Mouse (Mus musculus): ENCODE results near the gene Tmem126b. TPM values are rescaled to one million over a fixed set of nuclear protein-coding genes. Genes with fewer than 3 reads are reported as not detected.

Gene Tmem126b
- polyA plus RNA-seq (2016; fragmentation: Nextera tagmentation; extraction: Ambion mirVana), result 38.3 and 39.0 TPM in 2 replicates

DNA sequence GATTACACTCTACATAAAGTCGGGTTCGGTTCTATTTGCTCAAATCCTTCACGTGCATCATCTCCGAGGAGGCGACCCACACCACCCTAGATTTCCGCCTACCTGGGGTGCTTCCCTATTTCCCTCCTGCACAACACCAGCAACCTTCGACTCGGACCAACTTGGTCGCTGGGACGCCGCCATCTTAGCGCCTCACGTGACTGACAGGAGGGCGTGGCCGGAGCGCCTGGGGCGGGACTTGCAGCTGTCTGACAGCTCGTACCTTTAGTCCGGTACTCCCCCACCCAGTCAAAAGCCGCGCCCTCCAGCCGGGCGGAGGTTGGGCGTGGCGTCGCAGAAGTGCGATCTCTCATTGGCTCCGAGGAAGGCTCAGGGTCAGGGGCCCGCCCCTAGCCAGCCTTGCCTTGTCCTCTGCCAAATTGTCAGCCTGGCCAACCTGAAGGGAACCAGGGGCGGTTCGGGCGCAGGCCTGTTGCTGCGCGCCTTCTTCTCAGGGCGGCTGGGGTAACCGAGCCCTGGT, at the start of gene Tmem126b:
Gene Tmem126b (minus strand): TSS at position 209 of the 520 bp plus-strand sequence.
- H3K9me3 ChIP-seq, result no peaks in the 10 kb centered on the region
- peaks cover 20% of the 10 kb centered on the region for H3K4me1 ChIP-seq (replicated peaks)
- peaks cover 9% of the 10 kb centered on the region; the same call in 1 of the 2 replicates for H3K27me3 ChIP-seq (ENCODE audit: insufficient read depth, poor library complexity, severe bottlenecking)
- under 1% methylated on average over 36 of the region's 36 CpGs for WGBS
- DNase-seq (ENCODE audit: low spot score), result peak; percentile 99
- H3K4me3 ChIP-seq, result peak within 1 kb of the TSS; percentile 75
- peak within 1 kb of the TSS; percentile 87 for H3K27ac ChIP-seq
- H3K36me3 ChIP-seq, result no peaks in the 10 kb centered on the region

DNA sequence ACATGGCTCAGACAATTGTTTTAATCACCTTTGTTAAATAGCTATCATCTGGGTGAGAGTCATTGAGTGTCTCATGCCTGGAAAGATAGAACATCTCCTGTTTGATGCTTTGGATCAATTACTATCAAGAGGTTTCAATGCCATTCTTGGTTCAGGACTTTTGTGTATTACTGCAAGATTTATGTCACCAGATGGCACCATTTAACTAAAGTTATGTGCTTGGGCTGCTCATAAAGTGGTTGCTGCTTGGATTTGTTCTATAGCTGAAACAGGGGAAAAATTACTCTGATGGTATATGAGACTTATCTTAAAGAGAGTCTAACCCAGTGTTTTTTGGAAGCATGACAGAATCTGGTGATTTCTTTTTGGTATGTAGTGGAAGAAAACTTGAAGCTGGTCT, 36.5 kb upstream of the Tmem126b start:
- DNase-seq (ENCODE audit: low spot score), result no peak

DNA sequence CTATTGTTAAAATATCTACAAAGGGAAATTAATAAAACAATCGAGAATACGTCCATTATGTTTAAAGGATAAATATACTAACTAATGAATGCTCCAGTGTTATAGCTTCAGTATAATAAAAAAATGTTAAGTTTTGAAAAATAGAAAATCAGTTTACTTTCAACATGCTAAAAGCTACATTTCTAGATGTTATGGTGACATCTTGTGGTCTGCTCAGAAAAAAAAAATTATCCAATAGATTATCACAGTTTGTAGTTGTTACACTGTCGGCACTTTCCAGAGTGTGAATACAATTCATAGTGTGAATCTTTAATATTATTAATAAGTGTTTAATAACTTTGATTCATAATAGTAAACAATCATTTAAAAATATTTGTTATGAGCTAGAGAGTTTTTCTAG, 32.3 kb upstream of the Tmem126b start:
- Histone ChIP-seq H3K27ac (no peak overlapping the region), H3K9me3 (no peaks in the 10 kb centered on the region), H3K4me3 (no peak overlapping the region), H3K36me3 (no peaks in the 10 kb centered on the region), H3K27me3 (ENCODE audit: insufficient read depth, poor library complexity, severe bottlenecking) (no peaks in the 10 kb centered on the region), H3K4me1 (replicated peaks) (no peaks in the 10 kb centered on the region)
- DNase-seq (ENCODE audit: low spot score), result no peak
- 84% methylated on average over 3 of the region's 3 CpGs for WGBS

More for the DNA sequence above, 36.5 kb upstream of the Tmem126b start:
- no peaks in the 10 kb centered on the region for H3K36me3 ChIP-seq
- no peak overlapping the region for H3K27ac ChIP-seq
- no peaks in the 10 kb centered on the region for H3K4me1 ChIP-seq (replicated peaks)
- H3K4me3 ChIP-seq, result no peak overlapping the region
- H3K27me3 ChIP-seq (ENCODE audit: insufficient read depth, poor library complexity, severe bottlenecking), result no peaks in the 10 kb centered on the region
- no peaks in the 10 kb centered on the region for H3K9me3 ChIP-seq

DNA sequence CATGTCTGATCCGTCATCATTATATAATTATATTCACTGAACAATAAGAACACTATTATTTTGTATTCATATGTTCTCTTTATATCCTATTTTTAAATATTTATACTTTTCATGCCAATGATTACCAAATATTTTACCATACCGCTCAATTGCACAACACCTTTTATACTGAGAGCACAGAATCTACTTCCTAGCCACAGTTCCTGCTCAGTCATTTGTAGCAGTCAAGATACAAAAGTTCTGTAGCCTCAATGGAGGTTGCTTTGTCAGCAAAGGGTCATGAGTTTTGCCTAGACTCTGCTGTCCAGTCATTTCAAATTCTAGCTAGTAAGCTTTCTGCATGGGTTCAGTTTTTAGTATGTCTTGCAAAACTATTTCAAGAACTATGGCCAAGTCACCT, 6.8 kb upstream of the Tmem126b start:
- Histone ChIP-seq H3K4me1 (replicated peaks) (no peaks in the 10 kb centered on the region), H3K36me3 (no peaks in the 10 kb centered on the region), H3K27me3 (ENCODE audit: insufficient read depth, poor library complexity, severe bottlenecking) (peaks cover 6% of the 10 kb centered on the region; the same call in 1 of the 2 replicates), H3K4me3 (no peak overlapping the region), H3K27ac (no peak overlapping the region), H3K9me3 (no peaks in the 10 kb centered on the region)
- DNase-seq (ENCODE audit: low spot score), result no peak
- WGBS, result 89% methylated on average over 2 of the region's 2 CpGs

DNA sequence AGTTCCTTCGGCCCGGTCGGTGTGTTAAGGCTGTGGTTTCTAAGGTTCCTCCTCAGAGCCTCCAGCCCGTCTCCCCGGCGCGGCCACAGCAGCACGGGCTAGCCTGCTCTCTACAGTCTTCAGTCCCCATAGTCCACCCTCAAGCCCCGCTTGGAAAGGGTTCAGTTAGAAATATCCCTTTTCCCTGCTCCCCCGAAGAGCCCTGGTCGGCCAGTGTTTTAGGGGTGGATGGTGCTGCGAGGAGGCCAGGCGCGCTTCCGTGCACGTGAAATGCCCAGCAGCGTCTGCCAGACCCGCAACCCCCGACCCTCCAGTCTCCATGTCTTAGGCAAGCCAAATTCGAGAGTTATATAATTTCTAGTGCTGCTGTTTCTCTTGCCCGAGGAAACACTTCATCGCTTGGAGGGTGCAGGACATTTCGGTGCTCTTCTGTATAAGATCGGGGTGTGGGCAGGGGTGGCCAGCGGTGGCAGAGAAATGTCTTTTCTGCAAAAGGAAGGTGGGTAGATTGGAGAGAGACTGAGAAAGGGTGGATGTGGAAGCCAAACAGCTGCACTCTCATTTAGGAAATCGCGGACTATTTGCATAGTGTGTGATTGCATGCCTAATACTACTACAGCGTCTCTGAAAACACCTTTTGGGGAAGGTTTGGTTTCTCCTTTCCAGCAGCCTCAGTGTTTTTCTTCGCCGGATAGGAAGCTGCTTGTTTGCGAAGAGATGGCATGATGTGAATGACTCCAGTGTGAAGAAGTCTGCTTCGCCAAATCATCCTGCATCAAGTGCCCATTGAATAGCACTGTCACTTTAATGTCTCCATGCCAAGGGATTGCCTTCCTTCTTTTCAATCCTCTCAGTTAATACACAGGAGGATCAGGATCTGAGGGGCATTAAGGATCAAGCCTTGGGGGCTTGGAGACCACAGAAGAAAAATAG, 778 bp upstream of the Tmem126b start, which contains the start of gene Dlg2:
Gene Dlg2 (plus strand): TSS at position 360 of the 933 bp plus-strand sequence.
- under 1% methylated on average over 32 of the region's 32 CpGs for WGBS
- Histone ChIP-seq H3K27me3 (ENCODE audit: insufficient read depth, poor library complexity, severe bottlenecking) (peaks cover 9% of the 10 kb centered on the region; the same call in 1 of the 2 replicates), H3K9me3 (no peaks in the 10 kb centered on the region), H3K36me3 (no peaks in the 10 kb centered on the region), H3K4me1 (replicated peaks) (peaks cover 20% of the 10 kb centered on the region), H3K4me3 (peak within 1 kb of the TSS; percentile 75), H3K27ac (peak within 1 kb of the TSS; percentile 87)
- no peak for DNase-seq (ENCODE audit: low spot score)

DNA sequence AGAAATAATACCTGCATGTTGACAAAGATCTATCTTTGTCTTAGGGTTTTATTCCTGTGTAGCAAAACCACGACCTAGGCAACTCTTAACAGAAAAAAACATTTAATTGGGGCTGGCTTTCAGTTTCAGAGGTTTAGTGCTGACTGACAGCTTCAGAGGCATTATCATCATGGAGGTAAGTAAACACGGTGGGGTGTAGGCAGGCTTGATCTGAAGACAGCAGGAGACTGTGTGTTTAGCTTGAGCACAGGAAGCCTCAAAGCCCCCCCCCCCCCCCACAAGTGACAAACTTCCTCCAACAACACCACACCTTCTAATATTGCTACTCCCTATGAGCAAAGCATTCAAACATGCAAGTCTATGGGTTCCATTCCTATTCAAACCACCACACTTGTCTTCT, 2.3 kb downstream of the Tmem126b start:
- 71% methylated on average over 2 of the region's 2 CpGs for WGBS
- H3K27me3 ChIP-seq (ENCODE audit: insufficient read depth, poor library complexity, severe bottlenecking), result peaks cover 9% of the 10 kb centered on the region; the same call in 1 of the 2 replicates
- no peak overlapping the region for H3K4me3 ChIP-seq
- DNase-seq (ENCODE audit: low spot score), result no peak
- no peaks in the 10 kb centered on the region for H3K9me3 ChIP-seq
- H3K4me1 ChIP-seq (replicated peaks), result peaks cover 20% of the 10 kb centered on the region
- H3K36me3 ChIP-seq, result peaks cover 18% of the 10 kb centered on the region
- no peak overlapping the region for H3K27ac ChIP-seq

DNA sequence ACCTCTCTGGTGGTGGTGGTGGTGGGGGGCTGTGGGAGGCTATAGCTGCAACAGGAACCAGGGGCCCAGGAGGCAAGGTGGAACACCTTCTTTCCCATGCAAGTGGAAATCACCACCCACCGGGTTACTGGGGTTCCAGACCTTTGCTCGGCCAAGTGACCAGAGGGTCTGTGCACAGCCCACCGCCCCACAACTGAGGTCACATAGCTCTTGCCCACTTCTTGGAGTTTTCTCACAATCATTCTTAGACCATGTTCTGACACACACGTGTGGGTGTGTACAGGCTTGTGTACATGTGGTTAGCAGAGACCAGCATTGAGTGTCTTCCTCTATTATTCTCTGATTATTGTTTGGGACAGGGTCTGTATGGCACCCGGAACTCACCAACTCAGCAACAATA, 14.4 kb downstream of the Tmem126b start:
- DNase-seq (ENCODE audit: low spot score), result no peak
- Histone ChIP-seq H3K27me3 (ENCODE audit: insufficient read depth, poor library complexity, severe bottlenecking) (no peaks in the 10 kb centered on the region), H3K4me3 (no peak overlapping the region), H3K4me1 (replicated peaks) (peaks cover 13% of the 10 kb centered on the region; the same call in 1 of the 2 replicates), H3K9me3 (no peaks in the 10 kb centered on the region), H3K36me3 (no peaks in the 10 kb centered on the region), H3K27ac (no peak overlapping the region)
- 90% methylated on average over 5 of the region's 5 CpGs for WGBS

DNA sequence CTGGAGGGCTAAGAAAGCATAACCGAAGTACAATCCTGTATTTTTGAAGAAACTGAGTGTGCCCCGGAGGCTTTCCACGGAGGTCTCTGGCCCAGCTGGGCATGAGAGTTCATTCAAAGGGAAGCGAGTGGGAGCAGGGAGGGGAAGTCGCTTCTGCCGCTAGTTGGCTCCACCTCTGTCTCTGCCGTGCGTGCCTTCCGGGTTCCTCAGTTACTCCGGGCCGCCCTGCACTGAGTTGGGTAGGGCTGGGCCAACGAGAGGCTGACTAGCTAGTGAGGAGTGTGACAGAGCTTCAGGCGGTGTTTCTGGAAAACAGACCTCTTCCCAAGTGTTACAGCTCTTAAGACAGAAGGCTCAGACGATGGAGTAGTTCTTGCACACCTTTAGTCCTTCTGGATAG, 14.9 kb downstream of the Tmem126b start:
- Histone ChIP-seq H3K36me3 (no peaks in the 10 kb centered on the region), H3K9me3 (no peaks in the 10 kb centered on the region), H3K4me3 (0 out of 2 replicates have a peak overlapping the region, but pooled peaks have one; percentile 9), H3K4me1 (replicated peaks) (peaks cover 18% of the 10 kb centered on the region), H3K27ac (no peak overlapping the region), H3K27me3 (ENCODE audit: insufficient read depth, poor library complexity, severe bottlenecking) (no peaks in the 10 kb centered on the region)
- 22% methylated on average over 14 of the region's 14 CpGs for WGBS
- DNase-seq (ENCODE audit: low spot score), result peak; percentile 35

DNA sequence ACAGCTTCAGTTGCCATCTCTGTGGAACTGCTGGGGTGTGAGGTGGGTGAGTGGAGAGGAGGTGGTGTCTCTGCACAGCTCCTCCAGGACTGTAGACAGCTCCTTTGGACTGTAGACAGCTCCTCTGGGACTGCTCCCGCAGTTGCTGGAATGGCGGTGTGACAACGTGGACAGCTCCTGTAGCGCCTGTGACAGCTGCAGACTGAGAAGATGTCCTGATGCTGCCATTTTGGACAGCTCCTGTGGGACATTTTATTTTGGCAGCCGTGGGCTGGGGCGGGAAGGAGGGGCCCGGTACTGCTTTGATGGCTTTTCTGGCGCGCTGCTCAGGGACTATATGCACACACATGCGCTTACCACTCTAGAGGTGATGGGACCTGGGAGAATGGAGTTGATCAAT, 15.5 kb downstream of the Tmem126b start:
- Histone ChIP-seq H3K4me3 (no peak overlapping the region), H3K36me3 (no peaks in the 10 kb centered on the region), H3K27me3 (ENCODE audit: insufficient read depth, poor library complexity, severe bottlenecking) (no peaks in the 10 kb centered on the region), H3K4me1 (replicated peaks) (peaks cover 23% of the 10 kb centered on the region), H3K27ac (no peak overlapping the region), H3K9me3 (no peaks in the 10 kb centered on the region)
- 54% methylated on average over 10 of the region's 10 CpGs for WGBS
- no peak for DNase-seq (ENCODE audit: low spot score)

DNA sequence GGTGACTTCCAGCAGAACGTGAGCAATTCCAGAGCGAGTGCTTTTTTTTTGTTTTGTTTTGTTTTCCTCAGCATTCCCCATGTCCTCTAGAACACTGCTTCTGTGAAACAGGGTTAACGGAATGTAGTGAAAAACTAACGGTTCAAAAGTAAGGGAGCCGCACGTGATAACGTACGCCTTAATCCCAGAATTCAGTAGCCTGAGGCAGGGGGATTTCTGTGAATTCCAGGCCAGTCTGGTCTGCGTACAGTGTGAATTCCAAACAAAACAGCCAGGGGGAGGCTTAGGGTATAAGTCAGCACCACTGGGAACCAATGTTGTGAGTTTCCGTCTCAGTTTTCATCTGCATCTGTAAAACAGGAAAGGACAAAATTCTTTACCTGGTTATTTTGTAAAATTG, 18.3 kb downstream of the Tmem126b start:
- WGBS, result 22% methylated on average over 10 of the region's 10 CpGs
- peaks cover 22% of the 10 kb centered on the region for H3K36me3 ChIP-seq
- DNase-seq (ENCODE audit: low spot score), result no peak
- H3K4me3 ChIP-seq, result peak overlapping the region; percentile 77
- peak overlapping the region; percentile 92 for H3K27ac ChIP-seq
- H3K4me1 ChIP-seq (replicated peaks), result peaks cover 23% of the 10 kb centered on the region
- H3K27me3 ChIP-seq (ENCODE audit: insufficient read depth, poor library complexity, severe bottlenecking), result no peaks in the 10 kb centered on the region
- H3K9me3 ChIP-seq, result no peaks in the 10 kb centered on the region

DNA sequence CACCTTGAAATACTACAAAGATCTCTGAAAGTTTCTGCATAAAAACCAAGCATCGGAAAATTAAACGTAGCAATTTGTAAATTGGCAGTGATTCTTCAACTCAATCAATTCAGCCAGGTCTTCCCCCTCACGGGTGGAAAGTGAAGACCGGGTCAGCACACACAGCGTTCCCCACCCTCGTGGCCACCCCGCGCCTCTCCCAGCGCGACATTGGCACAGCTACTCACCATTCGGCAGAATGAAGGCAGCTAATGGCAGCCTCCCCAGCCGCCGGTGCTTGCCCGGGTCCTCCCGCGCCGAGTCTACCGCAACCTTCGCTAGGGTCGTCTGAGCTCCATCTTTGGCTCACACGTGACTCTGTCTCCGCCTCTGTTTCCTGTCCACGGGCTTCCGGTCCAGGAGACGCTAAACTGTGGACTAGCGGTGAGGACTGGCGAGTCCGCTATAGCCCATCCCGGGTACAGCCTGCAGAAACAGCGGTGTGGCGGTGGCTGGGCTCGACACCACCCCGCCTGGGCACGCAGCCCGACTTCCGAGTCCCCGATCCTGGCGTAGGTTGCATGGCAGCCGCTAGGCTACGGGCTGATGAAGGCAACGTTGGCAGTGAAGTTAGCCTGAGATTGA, 18.8 kb downstream of the Tmem126b start, which contains the start of gene Tmem126a:
Gene Tmem126a (minus strand): TSS at position 385 of the 624 bp plus-strand sequence.
- Histone ChIP-seq H3K27ac (peak within 1 kb of the TSS; percentile 92), H3K4me1 (replicated peaks) (peaks cover 23% of the 10 kb centered on the region), H3K36me3 (peaks cover 28% of the 10 kb centered on the region), H3K4me3 (peak within 1 kb of the TSS; percentile 77), H3K9me3 (no peaks in the 10 kb centered on the region), H3K27me3 (ENCODE audit: insufficient read depth, poor library complexity, severe bottlenecking) (no peaks in the 10 kb centered on the region)
- under 1% methylated on average over 41 of the region's 41 CpGs for WGBS
- peak; percentile 91 for DNase-seq (ENCODE audit: low spot score)

DNA sequence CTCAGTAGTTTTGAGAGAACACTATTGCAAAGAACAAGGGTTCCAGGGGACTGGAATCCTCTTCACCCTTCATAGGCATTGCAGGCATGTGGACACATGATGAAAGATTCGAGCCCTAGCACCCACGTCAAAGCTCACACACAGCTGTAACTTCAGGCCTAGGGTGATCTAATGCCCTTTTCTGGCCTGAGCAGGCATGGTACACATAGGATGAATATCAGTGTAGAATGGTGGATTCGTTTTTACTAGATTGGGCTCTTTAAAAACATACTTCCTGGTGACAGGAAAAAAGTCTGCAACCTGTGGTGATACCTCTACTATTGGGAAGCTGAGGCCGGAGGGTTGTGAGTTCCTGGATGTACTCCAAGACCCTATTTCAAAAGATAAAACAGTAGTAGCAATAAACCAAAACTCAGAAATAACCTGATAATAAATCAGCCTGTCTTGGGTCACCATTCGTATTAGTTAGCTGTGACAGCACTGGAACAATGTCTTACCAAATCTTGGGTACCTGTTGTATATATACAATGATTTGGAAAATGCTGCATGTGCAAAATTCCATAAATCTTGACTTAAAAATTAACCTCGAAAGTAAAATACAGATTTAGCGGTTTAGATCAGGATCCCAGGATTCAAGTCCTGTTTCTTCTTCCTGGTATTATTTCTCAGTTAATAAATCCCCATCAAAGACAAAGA, 19.5 kb downstream of the Tmem126b start:
- H3K27me3 ChIP-seq (ENCODE audit: insufficient read depth, poor library complexity, severe bottlenecking), result no peaks in the 10 kb centered on the region
- no peaks in the 10 kb centered on the region for H3K9me3 ChIP-seq
- H3K27ac ChIP-seq, result peak overlapping the region; percentile 92
- H3K4me3 ChIP-seq, result peak overlapping the region; percentile 77
- WGBS, result 41% methylated on average over 7 of the region's 7 CpGs
- peaks cover 23% of the 10 kb centered on the region for H3K4me1 ChIP-seq (replicated peaks)
- H3K36me3 ChIP-seq, result peaks cover 34% of the 10 kb centered on the region
- DNase-seq (ENCODE audit: low spot score), result no peak
